Mouse (Mus musculus): Measurements from ENCODE around the gene Psmd9. TPM values are rescaled to one million over a fixed set of nuclear protein-coding genes. Genes with fewer than 3 reads are reported as not detected.

The Psmd9 gene
- polyA plus RNA-seq (2015; fragmentation: Nextera tagmentation; extraction: Ambion mirVana): 48.6 and 51.4 TPM in 2 replicates

DNA sequence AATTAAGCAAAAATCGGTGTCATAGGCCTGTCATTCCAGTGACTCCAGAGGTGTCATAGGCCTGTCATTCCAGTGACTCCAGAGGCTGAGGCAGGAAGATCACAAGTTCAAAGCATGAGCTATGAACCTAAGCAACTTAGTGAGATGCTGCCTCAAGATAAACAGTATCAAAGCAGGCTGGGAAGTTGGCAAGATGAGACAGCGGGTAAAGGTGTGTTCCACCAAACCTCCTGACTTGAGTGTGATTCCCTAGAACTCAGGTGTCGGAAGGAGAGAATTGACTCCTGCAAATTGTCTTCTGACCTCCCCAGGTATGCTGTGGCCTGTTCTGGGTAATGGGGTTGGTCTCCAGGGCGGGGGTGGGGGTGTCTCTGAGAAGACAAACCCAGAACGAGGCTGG, at the start of gene Psmd9:
Psmd9 (plus strand) TSS at position 130 of the 400 bp plus-strand sequence.
- Histone ChIP-seq H3K9ac (ENCODE audit: low read length) (no peak within 1 kb of the TSS), H3K36me3 (ENCODE audit: control insufficient read depth, insufficient read depth, low read length) (peaks cover 17% of the 10 kb centered on the region), H3K27ac (replicated peaks) (no peak within 1 kb of the TSS), H3K4me2 (replicated peaks; ENCODE audit: low read depth) (no peak within 1 kb of the TSS), H3K4me1 (replicated peaks; ENCODE audit: control insufficient read depth, insufficient read depth) (no peaks in the 10 kb centered on the region; the same call in 1 of the 2 replicates), H3K27me3 (ENCODE audit: control insufficient read depth, insufficient read depth, low read length) (no peaks in the 10 kb centered on the region), H3K4me3 (ENCODE audit: low read depth, low read length) (no peak within 1 kb of the TSS), H3K9me3 (ENCODE audit: control insufficient read depth, low read length) (no peaks in the 10 kb centered on the region)
- DNase-seq (ENCODE audit: low spot score) (no peak), ATAC-seq (ENCODE audit: low FRiP score, low TSS enrichment) (no peak)
- WGBS: 84% methylated on average over 5 of the region's 5 CpGs
- no peak for TF ChIP-seq EP300 (optimal IDR thresholded peaks at IDR 0.05)
- no peak for TF ChIP-seq CTCF (IDR thresholded peaks at IDR 0.05; ENCODE audit: low read depth)

- no peak for TF ChIP-seq CTCF (IDR thresholded peaks at IDR 0.05; ENCODE audit: low read depth)
- no peak for TF ChIP-seq EP300 (optimal IDR thresholded peaks at IDR 0.05)
- H3K27me3 ChIP-seq (ENCODE audit: control insufficient read depth, insufficient read depth, low read length): no peaks in the 10 kb centered on the region
- H3K9ac ChIP-seq (ENCODE audit: low read length): no peak overlapping the region
- H3K4me2 ChIP-seq (replicated peaks; ENCODE audit: low read depth): no peak overlapping the region
- no peak for ATAC-seq (ENCODE audit: low FRiP score, low TSS enrichment)
- DNase-seq (ENCODE audit: low spot score): no peak
- no peaks in the 10 kb centered on the region for H3K4me1 ChIP-seq (replicated peaks; ENCODE audit: control insufficient read depth, insufficient read depth)
- H3K27ac ChIP-seq (replicated peaks): no peak overlapping the region
- no peaks in the 10 kb centered on the region; the same call in 1 of the 2 replicates for H3K36me3 ChIP-seq (ENCODE audit: control insufficient read depth, insufficient read depth, low read length)
- no peaks in the 10 kb centered on the region for H3K9me3 ChIP-seq (ENCODE audit: control insufficient read depth, low read length)
- WGBS: 79% methylated on average over 7 of the region's 7 CpGs
- H3K4me3 ChIP-seq (ENCODE audit: low read depth, low read length): no peak overlapping the region
Measured at GRCm38 (mm10) chr5:123120624-123121215, 48.5 kb upstream of the Psmd9 start.

GRCm38 (mm10) chr5:123122181-123122580, 47.0 kb upstream of the Psmd9 start:
- Histone ChIP-seq H3K9me3 (ENCODE audit: control insufficient read depth, low read length) (no peaks in the 10 kb centered on the region), H3K4me2 (replicated peaks; ENCODE audit: low read depth) (no peak overlapping the region), H3K27ac (replicated peaks) (no peak overlapping the region), H3K4me1 (replicated peaks; ENCODE audit: control insufficient read depth, insufficient read depth) (no peaks in the 10 kb centered on the region), H3K27me3 (ENCODE audit: control insufficient read depth, insufficient read depth, low read length) (no peaks in the 10 kb centered on the region), H3K4me3 (ENCODE audit: low read depth, low read length) (no peak overlapping the region), H3K9ac (ENCODE audit: low read length) (no peak overlapping the region), H3K36me3 (ENCODE audit: control insufficient read depth, insufficient read depth, low read length) (no peaks in the 10 kb centered on the region; the same call in 1 of the 2 replicates)
- TF ChIP-seq EP300 (optimal IDR thresholded peaks at IDR 0.05) (no peak), CTCF (IDR thresholded peaks at IDR 0.05; ENCODE audit: low read depth) (peak; percentile 63)
- WGBS: 88% methylated on average over 4 of the region's 4 CpGs
- ATAC-seq (ENCODE audit: low FRiP score, low TSS enrichment) (no peak), DNase-seq (ENCODE audit: low spot score) (no peak)

DNA sequence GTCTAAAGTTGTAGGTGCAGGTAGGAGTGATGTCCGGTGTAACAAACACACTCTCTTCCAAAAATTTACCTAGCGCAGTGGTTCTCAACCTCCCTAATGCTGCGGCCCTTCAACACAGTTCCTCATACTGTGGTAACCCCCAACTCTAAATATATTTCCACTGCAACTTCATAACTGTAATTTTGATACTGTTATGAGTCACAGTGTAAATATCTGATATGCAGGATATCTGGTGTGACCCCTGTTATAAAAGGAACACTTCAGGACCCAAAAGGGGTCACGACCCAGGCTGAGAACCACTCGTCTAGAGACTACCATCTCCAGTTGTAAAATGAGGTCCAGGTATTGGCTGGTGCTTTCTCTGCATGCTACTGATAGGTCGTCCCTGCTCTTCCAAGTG, 44.1 kb upstream of the Psmd9 start:
- 0 out of 2 replicates have a peak, but pooled peaks cover 2% of the 10 kb centered on the region for H3K36me3 ChIP-seq (ENCODE audit: control insufficient read depth, insufficient read depth, low read length)
- no peak overlapping the region for H3K4me2 ChIP-seq (replicated peaks; ENCODE audit: low read depth)
- no peaks in the 10 kb centered on the region for H3K27me3 ChIP-seq (ENCODE audit: control insufficient read depth, insufficient read depth, low read length)
- TF ChIP-seq CTCF (IDR thresholded peaks at IDR 0.05; ENCODE audit: low read depth): no peak
- no peak for TF ChIP-seq EP300 (optimal IDR thresholded peaks at IDR 0.05)
- H3K27ac ChIP-seq (replicated peaks): no peak overlapping the region
- no peaks in the 10 kb centered on the region for H3K4me1 ChIP-seq (replicated peaks; ENCODE audit: control insufficient read depth, insufficient read depth)
- 77% methylated on average over 6 of the region's 6 CpGs for WGBS
- DNase-seq (ENCODE audit: low spot score) (no peak), ATAC-seq (ENCODE audit: low FRiP score, low TSS enrichment) (no peak)
- no peak overlapping the region for H3K4me3 ChIP-seq (ENCODE audit: low read depth, low read length)
- H3K9me3 ChIP-seq (ENCODE audit: control insufficient read depth, low read length): no peaks in the 10 kb centered on the region
- no peak overlapping the region for H3K9ac ChIP-seq (ENCODE audit: low read length)

DNA sequence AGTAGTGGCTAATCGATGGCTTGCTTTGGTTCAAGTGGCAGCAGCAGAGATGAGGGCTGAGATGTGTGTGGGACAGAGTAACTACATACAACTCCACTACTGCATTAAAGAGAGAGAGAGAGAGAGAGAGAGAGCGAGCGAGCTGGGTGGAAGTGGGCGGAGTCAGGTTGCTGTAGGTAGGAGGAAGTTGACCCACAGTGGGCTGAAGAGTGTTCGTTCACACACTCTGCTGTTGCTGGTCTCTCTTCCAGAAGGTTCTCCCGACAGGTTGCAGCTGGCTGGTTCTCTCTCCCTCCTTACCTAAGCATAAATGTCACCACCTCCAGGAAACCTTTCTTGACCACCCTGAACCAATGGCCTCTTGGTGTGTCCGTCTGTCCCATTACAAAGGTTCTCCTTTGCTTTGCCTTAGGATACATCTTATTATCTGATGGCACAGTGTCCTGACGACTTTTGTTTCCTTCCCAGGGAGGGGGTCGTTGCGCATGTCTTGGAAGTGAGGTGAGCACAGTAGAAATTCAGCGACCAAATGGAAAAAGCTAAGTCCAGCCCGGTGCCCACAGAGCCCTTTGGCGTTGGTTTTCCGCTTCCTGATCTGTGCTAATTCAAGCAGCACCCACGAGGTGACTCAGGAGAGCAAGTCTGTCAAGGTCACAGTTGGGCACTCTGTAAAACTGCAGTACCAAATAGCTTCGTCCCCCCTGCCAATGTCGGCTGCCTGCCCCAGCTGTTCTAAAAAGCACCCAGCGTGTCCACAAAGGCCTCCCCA, 43.4 kb upstream of the Psmd9 start:
- Histone ChIP-seq H3K9me3 (ENCODE audit: control insufficient read depth, low read length) (no peaks in the 10 kb centered on the region), H3K9ac (ENCODE audit: low read length) (no peak overlapping the region), H3K27ac (replicated peaks) (no peak overlapping the region), H3K4me2 (replicated peaks; ENCODE audit: low read depth) (no peak overlapping the region), H3K4me1 (replicated peaks; ENCODE audit: control insufficient read depth, insufficient read depth) (no peaks in the 10 kb centered on the region), H3K4me3 (ENCODE audit: low read depth, low read length) (no peak overlapping the region), H3K27me3 (ENCODE audit: control insufficient read depth, insufficient read depth, low read length) (no peaks in the 10 kb centered on the region), H3K36me3 (ENCODE audit: control insufficient read depth, insufficient read depth, low read length) (0 out of 2 replicates have a peak, but pooled peaks cover 2% of the 10 kb centered on the region)
- TF ChIP-seq EP300 (optimal IDR thresholded peaks at IDR 0.05) (no peak), CTCF (IDR thresholded peaks at IDR 0.05; ENCODE audit: low read depth) (no peak)
- DNase-seq (ENCODE audit: low spot score) (no peak), ATAC-seq (ENCODE audit: low FRiP score, low TSS enrichment) (no peak)
- WGBS: 73% methylated on average over 18 of the region's 18 CpGs

DNA sequence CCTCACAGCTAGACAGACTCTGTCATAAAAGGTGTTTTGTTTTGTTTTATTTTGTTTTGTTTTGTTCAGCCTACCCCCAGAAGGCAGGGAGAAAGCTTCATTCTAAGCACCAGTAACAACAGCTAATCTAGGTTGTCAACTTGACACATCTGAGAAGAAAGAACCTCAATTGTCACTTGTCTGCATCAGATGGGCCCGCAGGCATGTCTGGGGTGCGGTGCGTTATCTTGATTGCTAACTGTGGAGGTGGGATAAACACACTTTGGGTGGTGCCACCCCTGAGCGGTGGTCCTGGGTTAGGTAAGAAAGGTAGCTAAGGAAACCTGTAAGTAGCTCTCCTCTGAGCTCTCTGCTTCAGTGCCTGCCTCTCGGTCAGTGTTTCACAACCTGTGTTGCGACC, 42.2 kb upstream of the Psmd9 start:
- H3K27ac ChIP-seq (replicated peaks): no peak overlapping the region
- TF ChIP-seq EP300 (optimal IDR thresholded peaks at IDR 0.05) (no peak), CTCF (IDR thresholded peaks at IDR 0.05; ENCODE audit: low read depth) (no peak)
- H3K4me3 ChIP-seq (ENCODE audit: low read depth, low read length): no peak overlapping the region
- no peak overlapping the region for H3K4me2 ChIP-seq (replicated peaks; ENCODE audit: low read depth)
- 70% methylated on average over 6 of the region's 6 CpGs for WGBS
- no peaks in the 10 kb centered on the region for H3K9me3 ChIP-seq (ENCODE audit: control insufficient read depth, low read length)
- H3K4me1 ChIP-seq (replicated peaks; ENCODE audit: control insufficient read depth, insufficient read depth): no peaks in the 10 kb centered on the region
- H3K36me3 ChIP-seq (ENCODE audit: control insufficient read depth, insufficient read depth, low read length): 0 out of 2 replicates have a peak, but pooled peaks cover 2% of the 10 kb centered on the region
- no peak overlapping the region for H3K9ac ChIP-seq (ENCODE audit: low read length)
- no peak for DNase-seq (ENCODE audit: low spot score)
- no peak for ATAC-seq (ENCODE audit: low FRiP score, low TSS enrichment)
- no peaks in the 10 kb centered on the region for H3K27me3 ChIP-seq (ENCODE audit: control insufficient read depth, insufficient read depth, low read length)
